Mouse (Mus musculus) cerebellum, adult (tissue): ENCODE measurements around the gene Ssxb6.
"Not testable (repeated sequence)": the region's sequence is repeated elsewhere in the genome, so short reads cannot be mapped to it uniquely, and the experiment has no call there.

Source experiments
- ATAC-seq: cut with Nextera tagmentation; 2 replicates; pipeline ENCODE4 v1.9.2; 2017; ENCODE audit warnings: mild to moderate bottlenecking, moderate library complexity, mixed read lengths; ENCODE audit not compliant: insufficient number of reproducible peaks, low FRiP score, low TSS enrichment

Gene Ssxb6

DNA sequence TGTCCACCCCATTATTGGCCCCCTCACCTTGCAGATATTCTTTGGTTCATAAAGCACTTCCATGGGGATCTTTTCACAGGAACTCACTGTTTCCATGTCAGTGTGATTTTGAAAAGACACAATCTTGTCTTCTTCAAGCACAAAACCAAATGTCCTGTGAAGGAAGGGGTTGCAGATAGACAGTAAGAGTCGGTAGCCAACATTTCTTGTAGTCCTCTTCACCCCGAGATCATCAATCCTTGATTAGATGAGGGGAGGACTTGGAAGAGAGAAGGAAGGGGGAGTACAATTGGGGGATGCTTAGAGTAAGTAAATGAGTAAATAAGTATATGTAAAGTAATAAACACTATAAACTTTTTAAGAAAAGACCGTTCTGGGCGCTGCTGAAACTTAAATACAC lies at the start of gene Ssxb6:
Gene Ssxb6, minus strand, starts transcription at position 101 of the 400 bp plus-strand sequence.
- ATAC-seq, result not testable (repeated sequence)

DNA sequence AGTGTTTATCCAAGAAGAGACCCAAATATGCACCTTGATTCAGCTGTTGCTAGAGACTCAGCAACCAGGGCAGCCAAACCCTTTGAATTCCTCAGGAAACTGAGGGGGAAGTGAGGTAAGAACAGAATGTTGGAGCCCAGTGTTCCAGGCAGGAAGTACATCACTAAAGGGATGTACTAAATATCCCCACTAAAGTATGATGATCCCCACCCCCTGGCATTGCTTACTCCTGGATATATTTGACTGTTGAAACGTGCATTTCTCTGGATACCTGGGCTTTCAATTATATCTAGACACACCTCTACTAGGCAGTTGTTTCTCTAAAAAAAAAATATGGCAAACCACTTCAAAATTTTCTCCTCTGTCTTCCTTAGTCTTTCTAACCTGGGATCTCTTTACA lies 43.7 kb upstream of the Ssxb6 start, which contains the start of gene Ssxb3:
Gene Ssxb3, minus strand, starts transcription at position 101 of the 400 bp plus-strand sequence.
- ATAC-seq, result not testable (repeated sequence)

DNA sequence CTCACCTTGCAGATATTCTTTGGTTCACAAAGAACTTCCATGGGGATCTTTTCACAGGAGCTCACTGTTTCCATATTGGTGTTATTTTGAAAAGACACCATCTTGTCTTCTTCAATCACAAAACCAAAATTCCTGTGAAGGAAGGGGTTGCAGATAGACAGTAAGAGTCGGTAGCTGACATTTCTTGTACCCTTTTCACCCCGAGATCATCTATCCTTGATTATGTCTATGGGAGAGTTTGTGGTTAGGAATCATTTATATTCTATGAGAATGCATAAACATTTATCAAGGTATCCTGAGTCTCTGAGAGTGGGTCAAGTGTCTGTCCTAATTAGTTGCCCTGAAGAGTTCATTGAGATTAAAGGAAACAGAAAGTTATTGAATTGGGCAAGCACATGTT lies 23.2 kb downstream of the Ssxb6 start, which contains the start of gene Gm14459:
Gene Gm14459, minus strand, starts transcription at position 101 of the 400 bp plus-strand sequence.
- ATAC-seq, result no peak
